Mouse (Mus musculus) G1E (cell line): ENCODE data around the gene Camk2g.

ENCODE experiments used
- CTCF ChIP-seq: IDR thresholded peaks from 2 replicates; pipeline ENCODE4 v1.5.1; 2012; ENCODE audit warnings: low read depth, low read length, inconsistent platforms, mixed read lengths
- GATA1 ChIP-seq: IDR thresholded peaks from 2 replicates; pipeline ENCODE4 v1.6.1; 2012; ENCODE audit warnings: borderline replicate concordance, low read length, inconsistent platforms, mixed read lengths
- GATA2 ChIP-seq: IDR thresholded peaks from 2 replicates; pipeline ENCODE4 v1.6.1; 2012; ENCODE audit warnings: low read depth, low read length, inconsistent platforms, borderline replicate concordance
- POLR2AphosphoS5 ChIP-seq: IDR thresholded peaks from 2 replicates; pipeline ENCODE4 v1.6.1; 2012; ENCODE audit warnings: low read depth, low read length, inconsistent platforms; ENCODE audit not compliant: insufficient replicate concordance
- TAL1 ChIP-seq: conservative IDR thresholded peaks from 2 replicates; pipeline ENCODE4 v1.6.1; 2012; ENCODE audit warnings: low read depth, low read length, inconsistent platforms, mixed read lengths

DNA sequence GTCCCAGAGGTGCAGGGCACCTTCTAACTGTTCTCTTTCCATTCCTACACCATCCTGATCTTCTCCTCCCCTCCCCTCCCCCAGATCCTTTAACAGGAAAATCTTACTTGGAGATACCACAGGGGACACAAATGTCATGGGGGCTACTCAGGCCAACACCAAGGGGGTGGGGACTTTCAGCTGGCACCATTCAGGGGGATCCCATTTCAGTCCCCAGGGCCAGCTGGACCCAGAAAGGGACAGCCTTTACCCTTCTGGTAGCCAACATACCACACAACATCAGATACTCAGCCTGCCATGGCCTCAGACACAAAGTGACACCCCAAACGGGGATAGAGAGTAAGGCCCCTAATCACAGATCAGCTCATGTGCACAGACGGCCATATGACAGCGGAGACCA lies 5.7 kb downstream of the Camk2g start:
- TF ChIP-seq CTCF (no peak), GATA1 (no peak), TAL1 (no peak), POLR2AphosphoS5 (no peak), GATA2 (no peak)
